Mouse (Mus musculus) hindbrain, embryonic 13.5 days (tissue): ENCODE data around the gene Rpl23. TPM values are rescaled to one million over a fixed set of nuclear protein-coding genes. Genes with fewer than 3 reads are reported as not detected.
"Not testable (repeated sequence)": the region's sequence is repeated elsewhere in the genome, so short reads cannot be mapped to it uniquely, and the experiment has no call there.

Experiments
- ATAC-seq: fragments of 200-750 bp; cut with Nextera tagmentation; 2 replicates; pipeline ENCODE4 v1.8.0; 2017; ENCODE audit warnings: moderate TSS enrichment; ENCODE audit not compliant: low FRiP score
- H3K27ac ChIP-seq: fragments of 300-500 bp; sonication (generic); 2 replicates; pipeline ENCODE4 v1.5.1; 2015; ENCODE audit warnings: inconsistent platforms, mild to moderate bottlenecking, moderate library complexity
- H3K27me3 ChIP-seq: fragments of 300-500 bp; sonication (generic); 2 replicates; pipeline ENCODE4 v1.6.1; 2015; ENCODE audit warnings: mild to moderate bottlenecking, inconsistent platforms
- H3K36me3 ChIP-seq: fragments of 300-500 bp; sonication (generic); 2 replicates; pipeline ENCODE4 v1.6.1; 2015; ENCODE audit warnings: mild to moderate bottlenecking, inconsistent platforms
- H3K4me1 ChIP-seq: fragments of 300-500 bp; sonication (generic); replicated peaks from 2 replicates; pipeline ENCODE4 v1.6.1; 2015; ENCODE audit warnings: inconsistent platforms
- H3K4me2 ChIP-seq: fragments of 300-500 bp; sonication (generic); 2 replicates; pipeline ENCODE4 v1.6.1; 2015; ENCODE audit warnings: inconsistent platforms, mild to moderate bottlenecking, moderate library complexity
- H3K4me3 ChIP-seq: fragments of 300-500 bp; sonication (generic); 2 replicates; pipeline ENCODE4 v1.5.1; 2015; ENCODE audit warnings: mild to moderate bottlenecking, inconsistent platforms
- H3K9ac ChIP-seq: fragments of 300-500 bp; sonication (generic); 2 replicates; pipeline ENCODE4 v1.6.1; 2015; ENCODE audit warnings: mild to moderate bottlenecking, inconsistent platforms
- H3K9me3 ChIP-seq: fragments of 300-500 bp; sonication (generic); 2 replicates; pipeline ENCODE4 v1.6.1; 2016; ENCODE audit warnings: inconsistent platforms
- WGBS: fragments of 180-500 bp; shearing (Covaris S2); methylation state at CpG from one replicate; pipeline ENCODE4 v1.1.7; 2015; 5-methylcytosine and 5-hydroxymethylcytosine counted together
- polyA plus RNA-seq: library from polyadenylated mRNA; unstranded; fragments of >200 nt; fragmentation: Nextera tagmentation; extraction: Ambion mirVana; gene quantifications from 2 replicates; pipeline ENCODE4 v1.2.1, GENCODE M21; 2015

The Rpl23 gene
- polyA plus RNA-seq, 1 experiment from 2014 or later, result 380 TPM

GRCm38 (mm10) chr11:97744718-97745330 is 37.4 kb downstream of the Rpl23 start:
- under 1% methylated on average over 31 of the region's 57 CpGs for WGBS
- Histone ChIP-seq H3K27me3 (no peaks in the 10 kb centered on the region), H3K4me3 (peak overlapping the region; percentile 78), H3K4me2 (peak overlapping the region; percentile 79), H3K9ac (peak overlapping the region; percentile 89), H3K9me3 (no peaks in the 10 kb centered on the region), H3K27ac (peak overlapping the region; percentile 99), H3K4me1 (peaks cover 37% of the 10 kb centered on the region), H3K36me3 (peaks cover 38% of the 10 kb centered on the region)
- ATAC-seq, result peak; percentile 96

GRCm38 (mm10) chr11:97744063-97744717 is 38.0 kb downstream of the Rpl23 start, which contains the start of gene Pip4k2b:
Pip4k2b (minus strand) TSS chr11:97744704.
- H3K27me3 ChIP-seq, result no peaks in the 10 kb centered on the region
- peak; percentile 44 for ATAC-seq
- peak within 1 kb of the TSS; percentile 89 for H3K9ac ChIP-seq
- peaks cover 38% of the 10 kb centered on the region for H3K4me1 ChIP-seq
- H3K27ac ChIP-seq, result peak within 1 kb of the TSS; percentile 99
- peak within 1 kb of the TSS; percentile 78 for H3K4me3 ChIP-seq
- H3K4me2 ChIP-seq, result peak within 1 kb of the TSS; percentile 79
- H3K36me3 ChIP-seq, result peaks cover 32% of the 10 kb centered on the region
- WGBS, result under 1% methylated on average over 59 of the region's 63 CpGs
- no peaks in the 10 kb centered on the region for H3K9me3 ChIP-seq

GRCm38 (mm10) chr11:97743423-97743822 is 38.8 kb downstream of the Rpl23 start:
- no peaks in the 10 kb centered on the region for H3K27me3 ChIP-seq
- peak overlapping the region; percentile 78 for H3K4me3 ChIP-seq
- peak overlapping the region; percentile 89 for H3K9ac ChIP-seq
- 31% methylated on average over 9 of the region's 9 CpGs for WGBS
- H3K36me3 ChIP-seq, result peaks cover 29% of the 10 kb centered on the region
- peak overlapping the region; percentile 79 for H3K4me2 ChIP-seq
- H3K4me1 ChIP-seq, result peaks cover 38% of the 10 kb centered on the region
- no peaks in the 10 kb centered on the region for H3K9me3 ChIP-seq
- ATAC-seq, result no peak
- H3K27ac ChIP-seq, result peak overlapping the region; percentile 99

GRCm38 (mm10) chr11:97742591-97742990 is 39.6 kb downstream of the Rpl23 start:
- no peak for ATAC-seq
- 81% methylated on average over 9 of the region's 9 CpGs for WGBS

GRCm38 (mm10) chr11:97742157-97742556 is 40.1 kb downstream of the Rpl23 start:
- ATAC-seq, result no peak
- Histone ChIP-seq H3K4me3 (peak overlapping the region; percentile 78; the same call in 1 of the 2 replicates), H3K9me3 (no peaks in the 10 kb centered on the region), H3K9ac (0 out of 2 replicates have a peak overlapping the region, but pooled peaks have one; percentile 89), H3K27me3 (no peaks in the 10 kb centered on the region), H3K36me3 (peaks cover 16% of the 10 kb centered on the region), H3K4me2 (peak overlapping the region; percentile 79), H3K27ac (no peak overlapping the region), H3K4me1 (peaks cover 38% of the 10 kb centered on the region)
- 91% methylated on average over 5 of the region's 5 CpGs for WGBS

More at GRCm38 (mm10) chr11:97742591-97742990, 39.6 kb downstream of the Rpl23 start:
- peaks cover 38% of the 10 kb centered on the region for H3K4me1 ChIP-seq
- H3K27ac ChIP-seq, result no peak overlapping the region
- peaks cover 21% of the 10 kb centered on the region for H3K36me3 ChIP-seq
- no peaks in the 10 kb centered on the region for H3K9me3 ChIP-seq
- peak overlapping the region; percentile 89 for H3K9ac ChIP-seq
- H3K4me2 ChIP-seq, result peak overlapping the region; percentile 79
- H3K27me3 ChIP-seq, result no peaks in the 10 kb centered on the region
- peak overlapping the region; percentile 78 for H3K4me3 ChIP-seq

DNA sequence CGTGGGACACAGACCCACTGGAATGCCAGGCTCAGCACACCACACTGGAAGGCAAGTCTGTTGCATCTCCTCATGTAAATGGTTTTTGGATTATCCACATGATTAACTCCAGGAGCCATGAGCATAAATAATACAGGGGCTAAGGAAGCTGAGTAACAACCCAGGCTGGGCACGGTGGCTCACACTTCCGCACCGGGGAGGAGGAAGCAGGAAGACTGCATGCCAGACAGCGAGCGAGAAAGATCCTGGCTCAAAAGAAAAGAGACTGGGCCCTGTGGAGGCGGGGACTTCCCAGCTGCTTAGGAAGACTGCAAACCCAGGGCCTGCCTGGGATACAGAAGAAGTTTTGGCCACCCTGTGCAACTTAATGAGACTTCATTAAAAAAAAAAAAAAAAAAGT is 42.0 kb downstream of the Rpl23 start:
- Histone ChIP-seq H3K9ac (no peak overlapping the region), H3K27ac (no peak overlapping the region), H3K4me1 (peaks cover 36% of the 10 kb centered on the region), H3K27me3 (no peaks in the 10 kb centered on the region), H3K4me3 (no peak overlapping the region), H3K4me2 (no peak overlapping the region), H3K9me3 (no peaks in the 10 kb centered on the region), H3K36me3 (0 out of 2 replicates have a peak, but pooled peaks cover 3% of the 10 kb centered on the region)
- 56% methylated on average over 7 of the region's 7 CpGs for WGBS
- no peak for ATAC-seq

DNA sequence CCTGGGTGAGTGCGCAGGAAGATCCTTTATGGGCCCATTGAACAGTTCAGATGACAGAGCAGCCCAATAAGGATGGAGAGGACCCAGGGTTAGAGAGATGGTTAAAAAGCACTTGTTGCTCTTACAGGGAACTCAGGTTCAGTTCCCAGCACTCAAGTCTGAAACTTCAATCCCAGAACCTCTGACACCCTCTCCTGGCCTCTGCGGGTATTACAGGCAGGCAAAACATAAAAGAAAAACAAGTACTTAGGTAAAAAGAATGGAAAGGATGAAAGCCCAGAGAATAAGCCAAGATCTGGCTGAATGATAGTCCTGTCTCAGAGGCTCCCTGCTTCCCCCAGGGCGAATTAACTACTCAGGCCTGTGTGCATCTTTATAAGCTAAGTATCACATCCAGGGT is 43.1 kb downstream of the Rpl23 start:
- no peak overlapping the region for H3K27ac ChIP-seq
- H3K9ac ChIP-seq, result no peak overlapping the region
- ATAC-seq, result no peak
- 0 out of 2 replicates have a peak, but pooled peaks cover 3% of the 10 kb centered on the region for H3K36me3 ChIP-seq
- no peaks in the 10 kb centered on the region for H3K9me3 ChIP-seq
- 89% methylated on average over 3 of the region's 3 CpGs for WGBS
- no peak overlapping the region for H3K4me2 ChIP-seq
- no peak overlapping the region for H3K4me3 ChIP-seq
- H3K4me1 ChIP-seq, result peaks cover 37% of the 10 kb centered on the region
- no peaks in the 10 kb centered on the region for H3K27me3 ChIP-seq

DNA sequence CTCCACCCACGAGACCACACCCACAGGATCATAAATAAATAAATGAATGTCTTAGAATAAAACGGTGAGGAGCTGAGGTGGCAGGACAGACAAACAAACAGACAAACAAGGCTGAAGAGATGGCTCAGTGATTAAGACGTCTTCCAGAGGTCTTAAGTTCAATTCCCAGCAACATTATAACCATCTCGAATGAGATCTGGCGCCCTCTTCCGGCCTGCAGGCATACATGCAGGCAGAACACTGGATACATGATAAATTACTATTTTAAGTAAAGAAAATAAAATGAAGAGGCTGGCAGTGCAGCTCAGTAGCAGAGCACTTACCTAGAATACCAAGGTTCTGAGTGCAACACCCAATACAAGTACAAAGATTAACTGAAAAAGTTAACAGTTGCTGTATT is 43.5 kb downstream of the Rpl23 start:
- Histone ChIP-seq H3K9me3 (no peaks in the 10 kb centered on the region), H3K4me3 (no peak overlapping the region), H3K4me1 (peaks cover 40% of the 10 kb centered on the region), H3K4me2 (no peak overlapping the region), H3K27me3 (no peaks in the 10 kb centered on the region), H3K27ac (no peak overlapping the region), H3K9ac (no peak overlapping the region), H3K36me3 (0 out of 2 replicates have a peak, but pooled peaks cover 3% of the 10 kb centered on the region)
- 67% methylated on average over 6 of the region's 6 CpGs for WGBS
- ATAC-seq, result no peak

- 77% methylated on average over 4 of the region's 4 CpGs for WGBS
These were observed 44.6 kb downstream of the Rpl23 start for GRCm38 (mm10) chr11:97737600-97737999.

GRCm38 (mm10) chr11:97736645-97737044 is 45.6 kb downstream of the Rpl23 start:
- Histone ChIP-seq H3K36me3 (peaks cover 15% of the 10 kb centered on the region), H3K27ac (no peak overlapping the region), H3K27me3 (no peaks in the 10 kb centered on the region), H3K4me2 (no peak overlapping the region), H3K4me3 (no peak overlapping the region), H3K4me1 (peaks cover 24% of the 10 kb centered on the region), H3K9me3 (no peaks in the 10 kb centered on the region), H3K9ac (no peak overlapping the region)
- ATAC-seq, result no peak
- 90% methylated on average over 5 of the region's 5 CpGs for WGBS

More at GRCm38 (mm10) chr11:97737600-97737999, 44.6 kb downstream of the Rpl23 start:
- Histone ChIP-seq H3K4me3 (no peak overlapping the region), H3K27ac (no peak overlapping the region), H3K4me2 (no peak overlapping the region), H3K9me3 (no peaks in the 10 kb centered on the region), H3K9ac (no peak overlapping the region), H3K27me3 (no peaks in the 10 kb centered on the region), H3K4me1 (peaks cover 33% of the 10 kb centered on the region), H3K36me3 (peaks cover 5% of the 10 kb centered on the region)
- ATAC-seq, result no peak

DNA sequence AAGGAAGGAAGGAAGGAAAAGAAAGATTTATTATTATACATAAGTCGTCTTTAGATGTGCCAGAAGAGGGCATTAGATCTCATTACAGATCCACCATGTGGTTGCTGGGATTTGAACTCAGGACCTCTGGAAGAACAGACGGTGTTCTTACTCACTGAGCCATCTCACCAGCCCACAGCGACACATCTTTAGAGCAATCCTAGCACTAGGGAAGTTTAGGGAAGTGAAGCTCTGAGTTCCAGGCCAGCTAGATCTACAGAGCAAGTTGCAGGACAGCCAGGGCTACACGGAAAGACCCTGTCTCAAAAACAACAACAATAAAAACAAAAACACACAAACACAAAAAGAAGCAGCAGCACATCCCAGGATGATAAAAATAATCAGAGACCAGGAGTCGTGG is 47.4 kb downstream of the Rpl23 start:
- not testable (repeated sequence) for H3K27me3 ChIP-seq, H3K4me1 ChIP-seq

GRCm38 (mm10) chr11:97733689-97734088 is 48.5 kb downstream of the Rpl23 start:
- Histone ChIP-seq H3K9ac (no peak overlapping the region), H3K4me2 (no peak overlapping the region), H3K4me1 (peaks cover 9% of the 10 kb centered on the region; the same call in 1 of the 2 replicates), H3K27ac (no peak overlapping the region), H3K9me3 (no peaks in the 10 kb centered on the region), H3K4me3 (no peak overlapping the region), H3K36me3 (peaks cover 38% of the 10 kb centered on the region), H3K27me3 (no peaks in the 10 kb centered on the region)
- 55% methylated on average over 10 of the region's 10 CpGs for WGBS
- no peak for ATAC-seq

More for the DNA sequence above, 47.4 kb downstream of the Rpl23 start:
- H3K4me3 ChIP-seq, H3K4me2 ChIP-seq, H3K9me3 ChIP-seq, ATAC-seq, H3K9ac ChIP-seq, H3K27ac ChIP-seq: not testable (repeated sequence)
- H3K36me3 ChIP-seq, result peaks cover 30% of the 10 kb centered on the region
- 93% methylated on average over 5 of the region's 5 CpGs for WGBS
